Mouse (Mus musculus) limb, embryonic 13.5 days (tissue): ENCODE measurements at regions not wholly inside any gene's neighbourhood (a gene's known extent, or its start where the extent isn't known, plus 50 kb on each side); places are given as distances from the start of the nearest gene placed in this dataset.

ENCODE experiments used
- ATAC-seq: fragments of 200-750 bp; cut with Nextera tagmentation; 2 replicates; pipeline ENCODE4 v1.8.0; 2017; ENCODE audit warnings: low read depth, moderate number of reproducible peaks, moderate TSS enrichment; ENCODE audit not compliant: low FRiP score
- H3K27ac ChIP-seq: fragments of 300-500 bp; sonication (generic); 2 replicates; pipeline ENCODE4 v1.5.1; 2015; ENCODE audit warnings: inconsistent platforms, mild to moderate bottlenecking, moderate library complexity
- H3K27me3 ChIP-seq: fragments of 300-500 bp; sonication (generic); 2 replicates; pipeline ENCODE4 v1.6.1; 2015; ENCODE audit warnings: mild to moderate bottlenecking, inconsistent platforms
- H3K36me3 ChIP-seq: fragments of 300-500 bp; sonication (generic); 2 replicates; pipeline ENCODE4 v1.6.1; 2015; ENCODE audit warnings: inconsistent platforms, mild to moderate bottlenecking, moderate library complexity
- H3K4me1 ChIP-seq: fragments of 300-500 bp; sonication (generic); 2 replicates; pipeline ENCODE4 v1.6.1; 2015; ENCODE audit warnings: inconsistent platforms
- H3K4me2 ChIP-seq: fragments of 300-500 bp; sonication (generic); replicated peaks from 2 replicates; pipeline ENCODE4 v1.6.1; 2015; ENCODE audit warnings: inconsistent platforms, mild to moderate bottlenecking, moderate library complexity
- H3K4me3 ChIP-seq: fragments of 300-500 bp; sonication (generic); 2 replicates; pipeline ENCODE4 v1.5.1; 2015; ENCODE audit warnings: moderate library complexity, mild to moderate bottlenecking, inconsistent platforms
- H3K9ac ChIP-seq: fragments of 300-500 bp; sonication (generic); 2 replicates; pipeline ENCODE4 v1.6.1; 2015; ENCODE audit warnings: mild to moderate bottlenecking, inconsistent platforms
- H3K9me3 ChIP-seq: fragments of 300-500 bp; sonication (generic); 2 replicates; pipeline ENCODE4 v1.6.1; 2016; ENCODE audit warnings: inconsistent platforms
- WGBS: fragments of 180-500 bp; shearing (Covaris S2); methylation state at CpG from one replicate; pipeline ENCODE4 v1.1.7; 2015; 5-methylcytosine and 5-hydroxymethylcytosine counted together

DNA sequence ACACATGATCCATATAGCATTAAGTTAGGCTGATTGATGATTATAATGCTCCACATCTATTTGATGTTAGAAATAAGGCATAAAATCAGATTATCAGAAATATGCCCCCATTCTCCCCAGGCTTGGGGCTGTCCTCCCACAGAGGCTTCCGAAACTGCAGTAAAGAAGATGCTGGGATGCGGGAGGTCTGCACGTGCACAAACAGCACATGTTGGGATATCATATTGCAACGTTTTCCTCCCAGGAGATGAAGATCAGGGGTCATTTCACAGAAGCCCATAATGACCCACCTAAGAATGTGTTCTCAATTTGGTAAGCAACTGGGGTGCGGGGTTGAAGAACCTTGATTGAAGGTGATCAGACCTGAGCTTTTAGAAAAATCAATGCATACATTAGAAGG is 85.9 kb upstream of the Got2 start:
- Histone ChIP-seq H3K4me1 (peaks cover 12% of the 10 kb centered on the region), H3K36me3 (no peaks in the 10 kb centered on the region), H3K4me2 (peak overlapping the region; percentile 50), H3K27ac (no peak overlapping the region), H3K4me3 (no peak overlapping the region), H3K27me3 (no peaks in the 10 kb centered on the region), H3K9me3 (no peaks in the 10 kb centered on the region), H3K9ac (no peak overlapping the region)
- ATAC-seq = no peak
- WGBS = 15% methylated on average over 5 of the region's 5 CpGs

DNA sequence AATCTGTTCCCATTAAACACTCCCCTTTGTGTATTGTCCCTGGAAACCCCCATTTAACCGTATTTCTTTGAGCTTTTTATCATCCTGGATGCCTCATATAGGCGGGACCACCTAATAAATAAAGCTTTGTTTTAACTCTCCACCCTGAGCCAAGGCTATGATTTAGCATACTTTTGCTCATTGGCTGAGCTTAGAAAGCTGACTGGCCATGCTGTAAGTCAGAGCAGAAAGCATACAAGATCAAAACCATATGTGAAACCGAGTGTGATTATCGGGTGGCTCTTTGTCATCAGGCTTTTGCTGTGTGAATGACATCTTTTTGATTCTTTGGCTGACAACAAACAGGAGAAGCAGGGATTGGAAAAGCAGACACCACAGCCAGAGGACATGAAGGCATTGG is 85.2 kb upstream of the Got2 start:
- Histone ChIP-seq H3K27ac (no peak overlapping the region), H3K4me2 (peak overlapping the region; percentile 50), H3K27me3 (no peaks in the 10 kb centered on the region), H3K4me3 (peak overlapping the region; percentile 14; the same call in 1 of the 2 replicates), H3K4me1 (peaks cover 12% of the 10 kb centered on the region), H3K9ac (no peak overlapping the region), H3K9me3 (no peaks in the 10 kb centered on the region), H3K36me3 (no peaks in the 10 kb centered on the region)
- peak; percentile 88 for ATAC-seq
- WGBS = 9% methylated on average over 4 of the region's 4 CpGs

DNA sequence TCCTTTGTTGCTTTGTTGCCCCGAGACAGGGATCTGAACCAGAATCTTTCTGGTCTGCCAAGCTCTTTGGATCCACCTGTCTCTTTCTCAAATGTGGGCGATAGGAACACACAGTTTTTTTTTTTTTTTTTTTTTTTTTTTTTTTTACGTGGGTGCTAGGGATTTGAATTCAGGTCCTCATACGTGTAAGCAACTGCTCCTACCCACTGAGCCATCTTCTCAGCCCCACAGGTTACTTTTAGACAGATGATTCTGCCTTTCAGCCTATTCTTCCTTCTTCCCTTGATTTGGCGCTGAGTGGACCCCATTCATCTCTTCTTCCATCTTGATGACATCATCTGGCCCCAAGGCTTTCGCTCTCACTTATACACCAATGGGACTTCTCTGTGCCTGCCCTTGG is 80.5 kb upstream of the Got2 start:
- WGBS = 91% methylated on average over 6 of the region's 6 CpGs
- no peak for ATAC-seq
- H3K27ac ChIP-seq = no peak overlapping the region
- no peaks in the 10 kb centered on the region for H3K9me3 ChIP-seq
- no peaks in the 10 kb centered on the region for H3K27me3 ChIP-seq
- H3K4me2 ChIP-seq = no peak overlapping the region
- no peak overlapping the region for H3K4me3 ChIP-seq
- H3K9ac ChIP-seq = no peak overlapping the region
- no peaks in the 10 kb centered on the region for H3K36me3 ChIP-seq
- H3K4me1 ChIP-seq = peaks cover 7% of the 10 kb centered on the region

DNA sequence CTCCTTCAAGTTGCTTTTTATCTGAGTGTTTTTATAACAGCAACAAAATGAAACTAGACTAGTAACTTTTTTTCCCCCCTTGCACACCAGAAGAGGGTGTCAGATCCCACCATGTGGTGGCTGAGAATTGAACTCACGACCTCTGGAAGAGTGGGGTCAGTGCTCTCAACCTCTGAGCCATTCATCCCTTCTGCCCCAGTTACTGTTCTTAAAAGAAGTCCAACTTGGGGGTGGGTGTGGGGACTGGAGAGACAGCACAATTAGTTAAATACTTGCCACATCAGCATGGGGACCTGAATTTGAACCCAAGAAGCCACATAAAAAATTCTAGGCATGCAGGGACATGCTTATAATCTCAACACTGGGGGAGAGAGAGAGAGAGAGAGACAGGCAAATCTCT is 78.1 kb upstream of the Got2 start:
- no peak for ATAC-seq
- WGBS = 56% methylated on average over 1 of the region's 1 CpGs

DNA sequence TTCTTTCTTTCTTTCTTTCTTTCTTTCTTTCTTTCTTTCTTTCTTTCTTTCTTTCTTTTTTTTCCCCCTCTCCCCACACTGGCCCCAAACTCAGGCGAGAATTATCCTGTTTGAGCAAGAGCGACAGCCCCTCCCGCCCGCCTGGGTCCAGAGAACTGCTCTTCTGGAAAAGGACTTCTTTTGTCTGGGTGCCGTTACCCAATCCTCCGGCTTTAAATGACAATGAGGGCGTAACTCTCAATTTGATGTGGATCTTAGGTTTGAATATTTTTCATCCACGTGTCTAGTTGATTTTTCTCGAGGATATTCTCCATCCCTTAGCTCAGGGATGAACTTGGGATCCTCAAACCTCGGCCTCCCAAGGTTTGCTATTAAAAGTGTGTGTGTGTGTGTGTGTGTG is 63.9 kb upstream of the Got2 start:
- 0 out of 2 replicates have a peak, but pooled peaks have one; percentile 58 for ATAC-seq
- H3K36me3 ChIP-seq = no peaks in the 10 kb centered on the region
- H3K4me3 ChIP-seq = peak overlapping the region; percentile 37
- peak overlapping the region; percentile 55 for H3K4me2 ChIP-seq
- peaks cover 16% of the 10 kb centered on the region for H3K27me3 ChIP-seq
- no peaks in the 10 kb centered on the region for H3K9me3 ChIP-seq
- no peaks in the 10 kb centered on the region for H3K4me1 ChIP-seq
- H3K27ac ChIP-seq = no peak overlapping the region
- 32% methylated on average over 10 of the region's 10 CpGs for WGBS
- H3K9ac ChIP-seq = no peak overlapping the region

More for the DNA sequence above, 78.1 kb upstream of the Got2 start:
- no peak overlapping the region for H3K4me3 ChIP-seq
- H3K4me2 ChIP-seq = no peak overlapping the region
- no peaks in the 10 kb centered on the region for H3K4me1 ChIP-seq
- H3K36me3 ChIP-seq = no peaks in the 10 kb centered on the region
- H3K9ac ChIP-seq = no peak overlapping the region
- no peaks in the 10 kb centered on the region for H3K27me3 ChIP-seq
- H3K27ac ChIP-seq = no peak overlapping the region
- H3K9me3 ChIP-seq = no peaks in the 10 kb centered on the region

DNA sequence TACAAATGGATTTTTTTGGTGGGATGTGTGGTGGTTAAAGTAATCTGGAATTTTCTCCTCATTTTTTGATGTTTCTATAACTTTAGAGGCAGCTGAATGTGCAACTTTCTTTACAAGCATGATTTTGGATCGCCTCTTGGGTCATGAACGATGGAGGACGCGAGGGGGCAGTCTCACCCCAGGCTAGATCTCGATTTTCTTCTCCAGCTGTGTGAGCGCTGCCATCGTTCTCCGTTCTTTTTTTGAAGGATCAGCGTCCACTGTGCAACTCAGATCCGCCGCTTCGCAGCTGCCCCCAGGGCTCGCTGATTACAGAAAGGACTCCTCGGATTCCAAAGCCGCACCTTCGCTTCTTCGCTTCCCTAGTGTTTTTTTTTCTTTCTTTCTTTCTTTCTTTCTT is 63.4 kb upstream of the Got2 start:
- no peaks in the 10 kb centered on the region for H3K4me1 ChIP-seq
- no peaks in the 10 kb centered on the region for H3K36me3 ChIP-seq
- peak overlapping the region; percentile 37 for H3K4me3 ChIP-seq
- ATAC-seq = peak; percentile 86
- no peak overlapping the region for H3K27ac ChIP-seq
- under 1% methylated on average over 17 of the region's 17 CpGs for WGBS
- peak overlapping the region; percentile 55 for H3K4me2 ChIP-seq
- no peaks in the 10 kb centered on the region for H3K9me3 ChIP-seq
- H3K27me3 ChIP-seq = peaks cover 16% of the 10 kb centered on the region
- H3K9ac ChIP-seq = peak overlapping the region; percentile 55; the same call in 1 of the 2 replicates
